Mouse (Mus musculus) MEL (cell line): ENCODE results near the gene Proca1.

Source experiments
- CTCF ChIP-seq, 3 experiments: IDR thresholded peaks in 2 of 3; conservative IDR thresholded peaks in 1 of 3; 2 replicates each; pipeline ENCODE4 v1.5.1; 2011 to 2012; ENCODE audit warnings: low read length in 3 of 3, low read depth in 2 of 3, mild to moderate bottlenecking in 2 of 3, improper control_type of control experiment in 1 of 3, inconsistent platforms in 1 of 3, mixed read lengths in 1 of 3, moderate library complexity in 1 of 3; ENCODE audit not compliant: control insufficient read depth in 1 of 3, insufficient read depth in 1 of 3, poor library complexity in 1 of 3, severe bottlenecking in 1 of 3
- GATA1 ChIP-seq: IDR thresholded peaks from 2 replicates; pipeline ENCODE4 v1.6.1; 2011; ENCODE audit warnings: low read depth, low read length, improper control_type of control experiment
- MAZ ChIP-seq: IDR thresholded peaks from 2 replicates; pipeline ENCODE4 v1.6.1; 2012; ENCODE audit warnings: low read depth, mild to moderate bottlenecking, inconsistent platforms, low read length, improper control_type of control experiment
- NELFE ChIP-seq: IDR thresholded peaks from 2 replicates; pipeline ENCODE4 v1.6.1; 2011; ENCODE audit warnings: low read depth, low read length, improper control_type of control experiment
- RAD21 ChIP-seq: IDR thresholded peaks from 2 replicates; pipeline ENCODE4 v1.6.1; 2011; ENCODE audit warnings: mild to moderate bottlenecking, low read depth, low read length, improper control_type of control experiment
- ZC3H11A ChIP-seq: IDR thresholded peaks from 2 replicates; pipeline ENCODE4 v1.6.1; 2012; ENCODE audit warnings: low read depth, mild to moderate bottlenecking, inconsistent platforms, low read length, improper control_type of control experiment

DNA sequence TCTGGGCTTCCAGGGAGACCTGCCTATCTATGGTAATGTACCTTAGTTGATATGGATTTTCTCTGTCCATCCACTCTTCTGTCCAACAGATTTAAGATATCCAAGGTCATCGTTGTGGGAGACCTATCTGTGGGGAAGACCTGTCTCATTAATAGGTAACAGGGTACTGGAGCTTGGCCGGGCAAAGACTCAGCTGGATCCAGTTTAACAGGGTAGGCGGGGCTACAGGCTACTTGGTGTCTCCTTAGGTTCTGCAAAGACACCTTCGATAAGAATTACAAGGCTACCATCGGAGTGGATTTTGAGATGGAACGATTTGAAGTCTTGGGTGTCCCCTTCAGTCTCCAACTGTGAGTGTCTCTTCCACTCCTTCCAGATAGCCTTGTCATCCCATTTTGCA lies 3.2 kb upstream of the Proca1 start:
- TF ChIP-seq RAD21 (no peak), CTCF (IDR thresholded peaks at IDR 0.05 in 2 of 3, conservative IDR thresholded peaks at IDR 0.05 in 1 of 3; ENCODE audit: control insufficient read depth in 1 of 3, insufficient read depth in 1 of 3, low read depth in 2 of 3, low read length in 3 of 3, poor library complexity in 1 of 3, severe bottlenecking in 1 of 3) (no peak), NELFE (no peak), GATA1 (no peak), ZC3H11A (no peak), MAZ (no peak)
